In the genomic region with DNA sequence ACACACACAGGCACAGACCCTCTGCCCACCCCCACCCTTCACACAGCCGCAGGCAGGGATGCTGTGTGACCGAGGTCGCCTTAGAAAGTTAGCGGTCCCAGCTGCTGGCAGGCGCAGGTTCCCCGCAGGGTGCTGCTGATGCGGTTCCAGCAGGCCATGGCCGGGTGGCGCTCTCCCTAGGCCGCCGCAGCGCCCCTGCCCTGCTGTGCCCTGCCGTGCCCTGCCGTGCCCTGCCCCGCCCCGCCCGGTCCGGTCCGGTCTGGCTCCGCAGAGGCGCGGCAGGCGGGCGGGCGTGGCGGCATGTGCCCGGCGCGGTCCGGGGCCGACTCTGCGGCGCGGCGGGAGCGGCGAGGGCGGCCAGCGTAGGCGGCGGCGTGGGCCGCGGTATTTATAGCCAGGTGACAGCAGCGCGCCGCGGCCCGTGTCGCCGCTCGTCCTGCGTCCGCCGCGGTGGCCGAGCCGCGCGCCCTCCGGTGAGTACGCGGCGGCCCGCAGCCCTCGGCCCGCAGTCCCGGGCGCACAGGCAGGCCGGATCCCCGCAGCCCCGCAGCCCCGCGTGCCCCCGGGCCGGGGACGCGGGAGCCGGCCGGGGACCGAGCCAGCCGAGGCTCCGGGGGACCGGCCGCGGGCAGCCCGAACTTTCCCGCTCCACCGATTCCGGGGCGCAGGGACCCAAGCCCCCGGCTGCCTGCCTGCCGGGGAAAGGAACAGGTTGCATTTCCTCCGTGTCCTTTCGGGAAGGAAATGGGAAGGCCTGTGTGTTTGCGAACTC, we compare ENCODE assay signal across 7 mouse cellular contexts. TPM values are rescaled to one million over a fixed set of nuclear protein-coding genes. Genes with fewer than 3 reads are reported as not detected.
DNase-seq lines count a peak whose midpoint lies in the region; ATAC-seq and TF ChIP-seq lines count a peak whose summit lies in the region.

A gene (plus strand): TSS at position 403 of the 772 bp plus-strand sequence.

- H3K9me3 ChIP-seq in forebrain, embryonic 14.5 days (replicated peaks; ENCODE audit: control insufficient read depth, low read length) = no peaks in the 10 kb centered on the region

- H3K27ac ChIP-seq in forebrain, embryonic 14.5 days (ENCODE audit: low read depth, low read length) = no peak within 1 kb of the TSS
- H3K27ac ChIP-seq in testis, adult 2 months (ENCODE audit: control insufficient read depth, insufficient read depth, low read depth, low read length) = no peak within 1 kb of the TSS

- H3K27me3 ChIP-seq in Patski = peaks cover 19% of the 10 kb centered on the region
- peaks cover 10% of the 10 kb centered on the region for H3K27me3 ChIP-seq in forebrain, embryonic 14.5 days (replicated peaks; ENCODE audit: control insufficient read depth, insufficient read depth, low read length)
- peaks cover 2% of the 10 kb centered on the region; the same call in 1 of the 2 replicates for H3K27me3 ChIP-seq in testis, adult 2 months (ENCODE audit: control insufficient read depth, insufficient read depth, low read length)

- CTCF ChIA-PET in Patski (lab: Charles Lee) = no interaction called here

- H3K4me3 ChIP-seq in forebrain, embryonic 14.5 days (ENCODE audit: low read depth, low read length) = peak within 1 kb of the TSS; percentile 63
- H3K4me3 ChIP-seq in testis, adult 2 months (ENCODE audit: control insufficient read depth, low read depth, low read length) = peak within 1 kb of the TSS; percentile 21

- in situ Hi-C loops in Patski (cut with MboI; ENCODE audit: low pct_unique_long_range_greater_than_20kb) = no loop called here

- H3K36me3 ChIP-seq in forebrain, embryonic 14.5 days (ENCODE audit: control insufficient read depth, insufficient read depth, low read length) = no peaks in the 10 kb centered on the region
- no peaks in the 10 kb centered on the region for H3K36me3 ChIP-seq in testis, adult 2 months (ENCODE audit: control insufficient read depth, insufficient read depth, low read length)

- H3K4me2 ChIP-seq in forebrain, embryonic 14.5 days (ENCODE audit: low read length) = peak within 1 kb of the TSS; percentile 99

- POLR2A ChIA-PET in Patski (lab: Charles Lee) = no interaction called here

- peak within 1 kb of the TSS; percentile 77 for H3K9ac ChIP-seq in forebrain, embryonic 14.5 days (ENCODE audit: low read length)

- intact Hi-C loops in heart, postnatal 36 days (cut with DNase I) = no loop called here
- intact Hi-C loops in left cerebral cortex, postnatal 36 days (cut with DNase I) = no loop called here

- no peak for TF ChIP-seq POLR2A in testis, adult 2 months (IDR thresholded peaks at IDR 0.05; ENCODE audit: control insufficient read depth, low read depth, low read length)

- peak; percentile 85 for ATAC-seq in Patski
- peak; percentile 81 for ATAC-seq in cerebellum, adult (ENCODE audit: insufficient number of reproducible peaks, low FRiP score, low TSS enrichment)
- peak; percentile 67 for ATAC-seq in forebrain, embryonic 14.5 days

- no peaks in the 10 kb centered on the region for H3K4me1 ChIP-seq in forebrain, embryonic 14.5 days (ENCODE audit: control insufficient read depth, insufficient read depth, low read length)
- H3K4me1 ChIP-seq in testis, adult 2 months (ENCODE audit: control insufficient read depth, insufficient read depth, low read length) = peaks cover 2% of the 10 kb centered on the region; the same call in 1 of the 2 replicates

- no peak for TF ChIP-seq CTCF in Patski (IDR thresholded peaks at IDR 0.05)
- no peak for TF ChIP-seq CTCF in testis, adult 2 months (IDR thresholded peaks at IDR 0.05; ENCODE audit: control insufficient read depth, insufficient read depth, insufficient replicate concordance, low read depth, low read length)

- DNase-seq in Patski (ENCODE audit: low read depth, low spot score) = no peak
- DNase-seq in forebrain, embryonic 14.5 days (ENCODE audit: low spot score) = peak; percentile 24
- DNase-seq in heart, postnatal 36 days = peak; percentile 44 to 46
- DNase-seq in left cerebral cortex, postnatal 36 days (ENCODE audit: low spot score in 2 of 2) = peak; percentile 22 to 62
- DNase-seq in mesoderm, embryonic 11.5 days (ENCODE audit: low read depth, low spot score) = peak; percentile 59

- 1% methylated on average over 61 of the region's 96 CpGs for WGBS in forebrain, embryonic 14.5 days

RNA-seq across cellular contexts. Expression of the gene that starts here (rescaled TPM):
- polyA plus RNA-seq in Patski (2021) = 7.7 TPM
- 2.3 and 3.8 TPM in 2 replicates for polyA plus RNA-seq in forebrain, embryonic 14.5 days (2014; fragmentation: Nextera tagmentation; extraction: Ambion mirVana)
- total RNA-seq in heart, postnatal 36 days (2021) = 10 to 100 TPM; 14.1 to 14.8 TPM
- 1 to 10 TPM; 8.0 to 8.4 TPM for total RNA-seq in left cerebral cortex, postnatal 36 days (2021)
- polyA plus RNA-seq in testis, adult 2 months (2012; rRNA removed) = 0.47 and 0.65 TPM in 2 replicates
